Mouse (Mus musculus) liver, embryonic 11.5 days (tissue): ENCODE data around the gene Arfip1. TPM values are rescaled to one million over a fixed set of nuclear protein-coding genes. Genes with fewer than 3 reads are reported as not detected.
"Not testable (repeated sequence)": the region's sequence is repeated elsewhere in the genome, so short reads cannot be mapped to it uniquely, and the experiment has no call there.

ENCODE experiments used
- ATAC-seq: fragments of 200-750 bp; cut with Nextera tagmentation; replicated peaks from 2 replicates; pipeline ENCODE4 v1.8.0; 2017; ENCODE audit warnings: moderate number of reproducible peaks, mild to moderate bottlenecking, moderate TSS enrichment, moderate library complexity; ENCODE audit not compliant: low FRiP score
- DNase-seq: peaks from one replicate; pipeline ENCODE4 v3.0.0-alpha.2; 2017; ENCODE audit warnings: low spot score
- H3K27ac ChIP-seq: fragments of 300-500 bp; sonication (generic); 2 replicates; pipeline ENCODE4 v1.5.1; 2014; ENCODE audit warnings: mild to moderate bottlenecking, low read depth, low read length, control low read depth
- H3K27me3 ChIP-seq: fragments of 300-500 bp; sonication (generic); replicated peaks from 2 replicates; pipeline ENCODE4 v1.6.1; 2014; ENCODE audit warnings: low read length, mixed read lengths; ENCODE audit not compliant: control insufficient read depth, insufficient read depth
- H3K36me3 ChIP-seq: fragments of 300-500 bp; sonication (generic); 2 replicates; pipeline ENCODE4 v1.6.1; 2014; ENCODE audit warnings: mild to moderate bottlenecking, low read length, moderate library complexity, mixed read lengths; ENCODE audit not compliant: control insufficient read depth, insufficient read depth
- H3K4me1 ChIP-seq: fragments of 300-500 bp; sonication (generic); replicated peaks from 2 replicates; pipeline ENCODE4 v1.6.1; 2014; ENCODE audit warnings: low read length, mixed read lengths; ENCODE audit not compliant: control insufficient read depth, insufficient read depth
- H3K4me2 ChIP-seq: fragments of 300-500 bp; sonication (generic); 2 replicates; pipeline ENCODE4 v1.6.1; 2014; ENCODE audit warnings: mild to moderate bottlenecking, control low read depth, moderate library complexity
- H3K4me3 ChIP-seq: fragments of 300-500 bp; sonication (generic); 2 replicates; pipeline ENCODE4 v1.5.1; 2014; ENCODE audit warnings: low read depth, low read length, control low read depth
- H3K9ac ChIP-seq: fragments of 300-500 bp; sonication (generic); 2 replicates; pipeline ENCODE4 v1.6.1; 2014; ENCODE audit warnings: low read depth, low read length, control low read depth
- H3K9me3 ChIP-seq: fragments of 300-500 bp; sonication (generic); 2 replicates; pipeline ENCODE4 v1.6.1; 2016; ENCODE audit warnings: low read length, inconsistent platforms, mixed read lengths; ENCODE audit not compliant: control insufficient read depth
- WGBS: fragments of 180-500 bp; shearing (Covaris S2); extraction: QIAGEN DNeasy Blood & Tissue Kit; methylation state at CpG from one replicate; pipeline ENCODE4 v1.1.7; 2014; 5-methylcytosine and 5-hydroxymethylcytosine counted together
- polyA plus RNA-seq: library from polyadenylated mRNA; unstranded; fragments of >200 nt; fragmentation: Nextera tagmentation; extraction: Ambion mirVana; gene quantifications from 2 replicates; pipeline ENCODE4 v1.2.1, GENCODE M21; 2014

Arfip1 gene
- polyA plus RNA-seq, 1 experiment from 2014 or later: 30.9 TPM

GRCm38 (mm10) chr3:84562911-84563310 lies 19.5 kb downstream of the Arfip1 start:
- H3K4me2 ChIP-seq: not testable (repeated sequence)

GRCm38 (mm10) chr3:84558301-84558700 lies 24.1 kb downstream of the Arfip1 start:
- Histone ChIP-seq H3K4me2 (no peak overlapping the region), H3K27me3 (no peaks in the 10 kb centered on the region), H3K36me3 (no peaks in the 10 kb centered on the region), H3K9me3 (no peaks in the 10 kb centered on the region), H3K9ac (no peak overlapping the region), H3K4me3 (no peak overlapping the region), H3K4me1 (peaks cover 4% of the 10 kb centered on the region), H3K27ac (no peak overlapping the region)
- ATAC-seq (no peak), DNase-seq (no peak)
- 84% methylated on average over 3 of the region's 3 CpGs for WGBS

More at GRCm38 (mm10) chr3:84562911-84563310, 19.5 kb downstream of the Arfip1 start:
- H3K36me3 ChIP-seq, ATAC-seq, H3K9ac ChIP-seq, H3K27ac ChIP-seq, H3K27me3 ChIP-seq, H3K9me3 ChIP-seq, H3K4me1 ChIP-seq, H3K4me3 ChIP-seq, DNase-seq: not testable (repeated sequence)
- 88% methylated on average over 2 of the region's 2 CpGs for WGBS

- DNase-seq: no peak
- H3K4me2 ChIP-seq: no peak overlapping the region
- peaks cover 4% of the 10 kb centered on the region for H3K4me1 ChIP-seq
- H3K9ac ChIP-seq: no peak overlapping the region
- H3K9me3 ChIP-seq: no peaks in the 10 kb centered on the region
- no peak for ATAC-seq
- H3K27ac ChIP-seq: no peak overlapping the region
- H3K27me3 ChIP-seq: no peaks in the 10 kb centered on the region
- WGBS: 79% methylated on average over 3 of the region's 3 CpGs
- H3K4me3 ChIP-seq: no peak overlapping the region
- H3K36me3 ChIP-seq: no peaks in the 10 kb centered on the region
These were observed 26.6 kb downstream of the Arfip1 start for GRCm38 (mm10) chr3:84555780-84556179.

GRCm38 (mm10) chr3:84547177-84547576 lies 35.2 kb downstream of the Arfip1 start:
- Histone ChIP-seq H3K4me1 (no peaks in the 10 kb centered on the region), H3K9ac (no peak overlapping the region), H3K27me3 (no peaks in the 10 kb centered on the region), H3K4me2 (no peak overlapping the region), H3K4me3 (no peak overlapping the region), H3K9me3 (no peaks in the 10 kb centered on the region), H3K36me3 (no peaks in the 10 kb centered on the region), H3K27ac (no peak overlapping the region)
- DNase-seq: no peak
- ATAC-seq: no peak
- 47% methylated on average over 8 of the region's 8 CpGs for WGBS

GRCm38 (mm10) chr3:84542450-84542849 lies 40.0 kb downstream of the Arfip1 start:
- not testable (repeated sequence) for H3K9me3 ChIP-seq, H3K4me3 ChIP-seq, H3K9ac ChIP-seq, H3K27me3 ChIP-seq, H3K4me2 ChIP-seq, ATAC-seq, H3K27ac ChIP-seq, H3K36me3 ChIP-seq, DNase-seq, H3K4me1 ChIP-seq
- 23% methylated on average over 3 of the region's 3 CpGs for WGBS

- H3K4me1 ChIP-seq: peaks cover 2% of the 10 kb centered on the region
- 80% methylated on average over 1 of the region's 1 CpGs for WGBS
- H3K9me3 ChIP-seq: no peaks in the 10 kb centered on the region
- no peak overlapping the region for H3K9ac ChIP-seq
- H3K4me3 ChIP-seq: no peak overlapping the region
- no peaks in the 10 kb centered on the region for H3K36me3 ChIP-seq
- H3K27ac ChIP-seq: no peak overlapping the region
- ATAC-seq (no peak), DNase-seq (no peak)
- H3K27me3 ChIP-seq: no peaks in the 10 kb centered on the region
- H3K4me2 ChIP-seq: no peak overlapping the region
These were observed 40.5 kb downstream of the Arfip1 start for GRCm38 (mm10) chr3:84541881-84542280.

GRCm38 (mm10) chr3:84540640-84541039 lies 41.8 kb downstream of the Arfip1 start:
- no peaks in the 10 kb centered on the region for H3K27me3 ChIP-seq
- H3K4me3 ChIP-seq: no peak overlapping the region
- no peak overlapping the region for H3K9ac ChIP-seq
- H3K4me1 ChIP-seq: peaks cover 2% of the 10 kb centered on the region
- ATAC-seq: 0 out of 2 replicates have a peak, but pooled peaks have one; percentile 45
- H3K9me3 ChIP-seq: no peaks in the 10 kb centered on the region
- no peak overlapping the region for H3K27ac ChIP-seq
- no peak overlapping the region for H3K4me2 ChIP-seq
- no peak for DNase-seq
- H3K36me3 ChIP-seq: no peaks in the 10 kb centered on the region

GRCm38 (mm10) chr3:84536987-84537386 lies 45.4 kb downstream of the Arfip1 start:
- Histone ChIP-seq H3K9ac (no peak overlapping the region), H3K4me2 (no peak overlapping the region)

GRCm38 (mm10) chr3:84533227-84533626 lies 49.2 kb downstream of the Arfip1 start:
- peaks cover 2% of the 10 kb centered on the region; the same call in 1 of the 2 replicates for H3K36me3 ChIP-seq
- no peak for DNase-seq
- 68% methylated on average over 5 of the region's 5 CpGs for WGBS

More at GRCm38 (mm10) chr3:84536987-84537386, 45.4 kb downstream of the Arfip1 start:
- H3K4me1 ChIP-seq: peaks cover 2% of the 10 kb centered on the region
- H3K27ac ChIP-seq: no peak overlapping the region
- H3K9me3 ChIP-seq: no peaks in the 10 kb centered on the region
- no peak overlapping the region for H3K4me3 ChIP-seq
- peaks cover 2% of the 10 kb centered on the region; the same call in 1 of the 2 replicates for H3K36me3 ChIP-seq
- DNase-seq: no peak
- no peak for ATAC-seq
- 80% methylated on average over 6 of the region's 6 CpGs for WGBS
- H3K27me3 ChIP-seq: no peaks in the 10 kb centered on the region

More at GRCm38 (mm10) chr3:84533227-84533626, 49.2 kb downstream of the Arfip1 start:
- no peak for ATAC-seq
- Histone ChIP-seq H3K4me1 (no peaks in the 10 kb centered on the region; the same call in 1 of the 2 replicates), H3K9me3 (no peaks in the 10 kb centered on the region), H3K9ac (no peak overlapping the region), H3K4me3 (no peak overlapping the region), H3K27me3 (no peaks in the 10 kb centered on the region), H3K27ac (no peak overlapping the region), H3K4me2 (no peak overlapping the region)
